Mouse (Mus musculus) midbrain, embryonic 12.5 days (tissue): ENCODE results near the gene Irgm1. TPM values are rescaled to one million over a fixed set of nuclear protein-coding genes. Genes with fewer than 3 reads are reported as not detected.
"Not testable (repeated sequence)": the region's sequence is repeated elsewhere in the genome, so short reads cannot be mapped to it uniquely, and the experiment has no call there.

ENCODE experiments used
- ATAC-seq: fragments of 200-750 bp; cut with Nextera tagmentation; 2 replicates; pipeline ENCODE4 v1.8.0; 2017; ENCODE audit warnings: low read depth, moderate TSS enrichment, moderate library complexity; ENCODE audit not compliant: low FRiP score
- H3K27ac ChIP-seq: fragments of 300-500 bp; sonication (generic); replicated peaks from 2 replicates; pipeline ENCODE4 v1.5.1; 2016; ENCODE audit warnings: mild to moderate bottlenecking
- H3K27me3 ChIP-seq: fragments of 300-500 bp; sonication (generic); 2 replicates; pipeline ENCODE4 v1.6.1; 2016; ENCODE audit warnings: mild to moderate bottlenecking
- H3K36me3 ChIP-seq: fragments of 300-500 bp; sonication (generic); 2 replicates; pipeline ENCODE4 v1.6.1; 2016
- H3K4me1 ChIP-seq: fragments of 300-500 bp; sonication (generic); 2 replicates; pipeline ENCODE4 v1.6.1; 2016
- H3K4me2 ChIP-seq: fragments of 300-500 bp; sonication (generic); replicated peaks from 2 replicates; pipeline ENCODE4 v1.6.1; 2016; ENCODE audit warnings: mild to moderate bottlenecking, moderate library complexity
- H3K4me3 ChIP-seq: fragments of 300-500 bp; sonication (generic); 2 replicates; pipeline ENCODE4 v1.5.1; 2016; ENCODE audit warnings: mild to moderate bottlenecking
- H3K9ac ChIP-seq: fragments of 300-500 bp; sonication (generic); replicated peaks from 2 replicates; pipeline ENCODE4 v1.6.1; 2016; ENCODE audit warnings: mild to moderate bottlenecking, moderate library complexity
- H3K9me3 ChIP-seq: fragments of 300-500 bp; sonication (generic); 2 replicates; pipeline ENCODE4 v1.6.1; 2016; ENCODE audit warnings: mild to moderate bottlenecking
- WGBS: fragments of 180-500 bp; shearing (Covaris S2); methylation state at CpG from one replicate; pipeline ENCODE4 v1.1.7; 2016; 5-methylcytosine and 5-hydroxymethylcytosine counted together
- polyA plus RNA-seq: library from polyadenylated mRNA; unstranded; fragments of >200 nt; fragmentation: Nextera tagmentation; extraction: Ambion mirVana; gene quantifications from 2 replicates; pipeline ENCODE4 v1.2.1, GENCODE M21; 2016

Irgm1 gene
- polyA plus RNA-seq, 1 experiment from 2014 or later = 2.4 TPM

GRCm38 (mm10) chr11:48826752-48827096 is 44.8 kb downstream of the Irgm1 start:
- WGBS = 2% methylated on average over 6 of the region's 6 CpGs
- Histone ChIP-seq H3K4me3 (peak overlapping the region; percentile 44), H3K27ac (no peak overlapping the region; the same call in 1 of the 2 replicates), H3K36me3 (no peaks in the 10 kb centered on the region), H3K9me3 (no peaks in the 10 kb centered on the region), H3K4me2 (peak overlapping the region; percentile 54), H3K27me3 (peaks cover 40% of the 10 kb centered on the region), H3K9ac (peak overlapping the region; percentile 39; the same call in 1 of the 2 replicates), H3K4me1 (peaks cover 12% of the 10 kb centered on the region)
- ATAC-seq = peak; percentile 50; the same call in 1 of the 2 replicates

GRCm38 (mm10) chr11:48825979-48826751 is 45.3 kb downstream of the Irgm1 start, which contains the start of the genes Trim7 and Gm12184:
TSS of gene Trim7 (plus strand) at chr11:48826140.
TSS of gene Gm12184 (minus strand) at chr11:48826655.
- ATAC-seq = peak; percentile 82
- Histone ChIP-seq H3K27me3 (peaks cover 40% of the 10 kb centered on the region), H3K4me3 (peak within 1 kb of the TSS; percentile 44), H3K4me1 (peaks cover 12% of the 10 kb centered on the region), H3K9ac (peak within 1 kb of the TSS; percentile 39; the same call in 1 of the 2 replicates), H3K4me2 (peak within 1 kb of the TSS; percentile 54)
- not testable (repeated sequence) for H3K9me3 ChIP-seq, H3K36me3 ChIP-seq, H3K27ac ChIP-seq
- under 1% methylated on average over 47 of the region's 92 CpGs for WGBS

GRCm38 (mm10) chr11:48824311-48824830 is 47.1 kb downstream of the Irgm1 start:
- Histone ChIP-seq H3K4me1 (peaks cover 12% of the 10 kb centered on the region), H3K4me3 (peak overlapping the region; percentile 38), H3K27ac (no peak overlapping the region), H3K9ac (peak overlapping the region; percentile 20; the same call in 1 of the 2 replicates), H3K4me2 (peak overlapping the region; percentile 54), H3K27me3 (peaks cover 33% of the 10 kb centered on the region), H3K9me3 (no peaks in the 10 kb centered on the region), H3K36me3 (no peaks in the 10 kb centered on the region)
- ATAC-seq = no peak
- 4% methylated on average over 22 of the region's 22 CpGs for WGBS

- peak overlapping the region; percentile 54 for H3K4me2 ChIP-seq
- WGBS = under 1% methylated on average over 15 of the region's 15 CpGs
- peaks cover 12% of the 10 kb centered on the region for H3K4me1 ChIP-seq
- no peak overlapping the region for H3K27ac ChIP-seq
- H3K9me3 ChIP-seq = no peaks in the 10 kb centered on the region
- no peak overlapping the region for H3K9ac ChIP-seq
- H3K36me3 ChIP-seq = no peaks in the 10 kb centered on the region
- no peak for ATAC-seq
- peak overlapping the region; percentile 38 for H3K4me3 ChIP-seq
- peaks cover 26% of the 10 kb centered on the region for H3K27me3 ChIP-seq
Observed at GRCm38 (mm10) chr11:48823536-48823972, 47.9 kb downstream of the Irgm1 start.

- Histone ChIP-seq H3K9me3 (no peaks in the 10 kb centered on the region), H3K27me3 (peaks cover 24% of the 10 kb centered on the region), H3K4me2 (peak overlapping the region; percentile 54), H3K27ac (no peak overlapping the region), H3K4me1 (peaks cover 12% of the 10 kb centered on the region), H3K4me3 (peak overlapping the region; percentile 38), H3K9ac (no peak overlapping the region), H3K36me3 (no peaks in the 10 kb centered on the region)
- WGBS = 33% methylated on average over 14 of the region's 14 CpGs
- no peak for ATAC-seq
Observed at GRCm38 (mm10) chr11:48822768-48823512, 48.5 kb downstream of the Irgm1 start.

GRCm38 (mm10) chr11:48821299-48821698 is 50.2 kb downstream of the Irgm1 start:
- H3K4me2 ChIP-seq, H3K9ac ChIP-seq, ATAC-seq, H3K4me3 ChIP-seq, H3K27ac ChIP-seq, H3K36me3 ChIP-seq, H3K9me3 ChIP-seq: not testable (repeated sequence)
- 85% methylated on average over 14 of the region's 14 CpGs for WGBS
- Histone ChIP-seq H3K4me1 (peaks cover 10% of the 10 kb centered on the region), H3K27me3 (peaks cover 22% of the 10 kb centered on the region)

- Histone ChIP-seq H3K27ac (no peak overlapping the region), H3K4me2 (no peak overlapping the region), H3K4me1 (peaks cover 20% of the 10 kb centered on the region), H3K9me3 (no peaks in the 10 kb centered on the region), H3K4me3 (no peak overlapping the region), H3K9ac (no peak overlapping the region), H3K36me3 (no peaks in the 10 kb centered on the region), H3K27me3 (peaks cover 22% of the 10 kb centered on the region)
- ATAC-seq = no peak
Observed at GRCm38 (mm10) chr11:48820308-48820674, 51.2 kb downstream of the Irgm1 start.

GRCm38 (mm10) chr11:48819614-48820307 is 51.7 kb downstream of the Irgm1 start:
- Histone ChIP-seq H3K4me1 (peaks cover 26% of the 10 kb centered on the region), H3K27ac (no peak overlapping the region), H3K36me3 (no peaks in the 10 kb centered on the region), H3K9me3 (no peaks in the 10 kb centered on the region), H3K4me2 (no peak overlapping the region), H3K9ac (no peak overlapping the region), H3K4me3 (no peak overlapping the region), H3K27me3 (peaks cover 18% of the 10 kb centered on the region)
- ATAC-seq = no peak
- 81% methylated on average over 7 of the region's 7 CpGs for WGBS

GRCm38 (mm10) chr11:48818346-48818745 is 53.1 kb downstream of the Irgm1 start:
- Histone ChIP-seq H3K27ac (no peak overlapping the region), H3K4me2 (peak overlapping the region; percentile 81), H3K4me1 (peaks cover 24% of the 10 kb centered on the region), H3K27me3 (peaks cover 7% of the 10 kb centered on the region), H3K9ac (peak overlapping the region; percentile 46), H3K9me3 (no peaks in the 10 kb centered on the region), H3K4me3 (peak overlapping the region; percentile 88), H3K36me3 (0 out of 2 replicates have a peak, but pooled peaks cover 3% of the 10 kb centered on the region)
- WGBS = under 1% methylated on average over 16 of the region's 16 CpGs
- ATAC-seq = no peak

GRCm38 (mm10) chr11:48817794-48818193 is 53.7 kb downstream of the Irgm1 start:
- WGBS = 9% methylated on average over 9 of the region's 9 CpGs
- Histone ChIP-seq H3K4me2 (peak overlapping the region; percentile 81), H3K4me1 (peaks cover 23% of the 10 kb centered on the region), H3K27me3 (peaks cover 6% of the 10 kb centered on the region), H3K9me3 (no peaks in the 10 kb centered on the region), H3K27ac (peak overlapping the region; percentile 94), H3K4me3 (peak overlapping the region; percentile 88), H3K9ac (peak overlapping the region; percentile 46), H3K36me3 (0 out of 2 replicates have a peak, but pooled peaks cover 7% of the 10 kb centered on the region)
- ATAC-seq = peak; percentile 2; the same call in 1 of the 2 replicates

GRCm38 (mm10) chr11:48816800-48817665 is 54.5 kb downstream of the Irgm1 start, which contains the start of gene Trim41:
TSS of gene Trim41 (minus strand) at chr11:48817353.
- H3K9ac ChIP-seq = peak within 1 kb of the TSS; percentile 84
- peak within 1 kb of the TSS; percentile 88 for H3K4me3 ChIP-seq
- H3K4me2 ChIP-seq = peak within 1 kb of the TSS; percentile 81
- H3K4me1 ChIP-seq = peaks cover 23% of the 10 kb centered on the region
- no peaks in the 10 kb centered on the region for H3K9me3 ChIP-seq
- under 1% methylated on average over 77 of the region's 77 CpGs for WGBS
- peak; percentile 97 for ATAC-seq
- H3K27me3 ChIP-seq = no peaks in the 10 kb centered on the region
- peaks cover 14% of the 10 kb centered on the region for H3K36me3 ChIP-seq
- peak within 1 kb of the TSS; percentile 94 for H3K27ac ChIP-seq
